Mouse (Mus musculus) liver, adult 2 months (tissue): ENCODE data around the gene Cpa5. TPM values are rescaled to one million over a fixed set of nuclear protein-coding genes. Genes with fewer than 3 reads are reported as not detected.

Source experiments
- DNase-seq: peaks from one replicate; pipeline ENCODE4 v3.0.0-alpha.2; 2011; ENCODE audit warnings: low read depth, low spot score; ENCODE audit errors: extremely low read depth
- H3K27ac ChIP-seq: fragments of 200-500 bp; replicated peaks from 2 replicates; pipeline ENCODE4 v1.5.1; 2012; ENCODE audit warnings: low read depth, mild to moderate bottlenecking, control low read depth, inconsistent platforms, low read length; ENCODE audit not compliant: insufficient read depth
- H3K27me3 ChIP-seq: fragments of 200-500 bp; 2 replicates; pipeline ENCODE4 v1.6.1; 2012; ENCODE audit warnings: mild to moderate bottlenecking, moderate library complexity, low read length, inconsistent platforms; ENCODE audit not compliant: control insufficient read depth, insufficient read depth
- H3K36me3 ChIP-seq: fragments of 200-500 bp; 2 replicates; pipeline ENCODE4 v1.6.1; 2012; ENCODE audit warnings: low read length, inconsistent platforms; ENCODE audit not compliant: control insufficient read depth, insufficient read depth
- H3K4me1 ChIP-seq: fragments of 200-500 bp; 2 replicates; pipeline ENCODE4 v1.6.1; 2011; ENCODE audit warnings: low read length; ENCODE audit not compliant: control insufficient read depth, insufficient read depth
- H3K4me3 ChIP-seq: fragments of 200-500 bp; 2 replicates; pipeline ENCODE4 v1.5.1; 2011; ENCODE audit warnings: low read depth, mild to moderate bottlenecking, control low read depth, low read length, moderate library complexity; ENCODE audit not compliant: insufficient read depth
- H3K79me2 ChIP-seq: fragments of 200-500 bp; 2 replicates; pipeline ENCODE4 v1.6.1; 2012; ENCODE audit warnings: inconsistent platforms, mild to moderate bottlenecking, low read length, moderate library complexity; ENCODE audit not compliant: control insufficient read depth, insufficient read depth
- H3K9ac ChIP-seq: fragments of 200-500 bp; 2 replicates; pipeline ENCODE4 v1.6.1; 2012; ENCODE audit warnings: low read depth, mild to moderate bottlenecking, control low read depth, inconsistent platforms, low read length
- CTCF ChIP-seq: fragments of 200-500 bp; IDR thresholded peaks from 2 replicates; pipeline ENCODE4 v1.5.1; 2011; ENCODE audit warnings: low read depth, low read length, control low read depth
- POLR2A ChIP-seq: fragments of 200-500 bp; IDR thresholded peaks from 2 replicates; pipeline ENCODE4 v1.6.1; 2011; ENCODE audit warnings: low read length, control low read depth; ENCODE audit not compliant: insufficient read depth; ENCODE audit errors: extremely low read depth
- WGBS: fragments of 180-500 bp; shearing (Covaris S2); methylation state at CpG from one replicate; pipeline ENCODE4 v1.1.7; 2018; 5-methylcytosine and 5-hydroxymethylcytosine counted together
- polyA plus RNA-seq: library from polyadenylated mRNA; depleted of rRNA; stranded (reverse); fragments of >200 nt; gene quantifications from 2 replicates; pipeline ENCODE4 v1.2.3, GENCODE M21; 2012; rRNA removed
- total RNA-seq: library from RNA; depleted of rRNA; stranded (reverse); fragments of >200 nt; gene quantifications from 2 replicates; pipeline ENCODE4 v1.2.3, GENCODE M21; 2014; rRNA removed

Gene Cpa5
- not detected in 2 replicates for total RNA-seq
- polyA plus RNA-seq = not detected in 2 replicates

DNA sequence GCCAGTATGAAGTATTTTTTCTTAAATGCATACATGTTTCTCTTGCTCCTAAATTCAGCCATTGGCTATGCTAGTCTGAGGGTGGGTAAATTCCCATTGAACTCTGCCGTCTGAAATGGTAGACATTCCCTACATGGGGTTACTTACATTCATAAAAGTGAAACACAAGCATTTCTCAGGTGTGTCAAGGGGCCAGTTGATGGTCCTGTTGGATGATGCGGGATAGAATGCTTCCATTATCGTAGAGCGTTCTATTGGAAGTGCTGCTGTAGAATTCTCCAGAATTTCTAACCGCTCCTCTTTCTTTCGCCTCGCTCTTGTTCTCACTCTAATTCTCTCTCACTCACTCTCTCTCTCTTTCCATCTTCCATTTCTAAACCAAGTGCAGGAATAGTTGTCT is at the start of gene Cpa5:
Cpa5 (plus strand) TSS at position 301 of the 400 bp plus-strand sequence.
- TF ChIP-seq CTCF = no peak
- Histone ChIP-seq H3K9ac (no peak within 1 kb of the TSS), H3K27me3 (peaks cover under 1% of the 10 kb centered on the region; the same call in 1 of the 2 replicates), H3K4me1 (no peaks in the 10 kb centered on the region), H3K79me2 (no peaks in the 10 kb centered on the region), H3K36me3 (no peaks in the 10 kb centered on the region), H3K27ac (no peak within 1 kb of the TSS), H3K4me3 (no peak within 1 kb of the TSS)
- 97% methylated on average over 7 of the region's 7 CpGs for WGBS
- DNase-seq = no peak

DNA sequence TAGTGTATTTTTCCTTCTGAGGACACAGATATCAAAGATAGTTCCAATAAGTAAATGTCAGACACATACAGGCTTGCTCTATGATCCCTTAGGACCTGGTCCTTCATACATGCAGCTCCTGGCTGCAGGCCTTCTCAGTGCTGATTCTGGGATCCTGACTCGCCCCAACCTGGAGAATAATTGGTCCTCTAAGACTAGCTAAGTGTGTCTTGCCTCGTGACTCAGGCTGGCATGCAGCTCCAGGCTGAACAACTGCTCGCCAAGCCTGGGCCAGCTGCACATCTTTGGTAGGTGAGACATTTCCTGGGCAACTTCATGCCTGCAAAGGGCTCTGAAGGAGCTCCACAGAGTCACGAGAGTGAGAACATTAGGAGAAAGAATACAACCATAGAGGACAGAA is 48.7 kb upstream of the Cpa5 start:
- no peaks in the 10 kb centered on the region for H3K36me3 ChIP-seq
- H3K27me3 ChIP-seq = no peaks in the 10 kb centered on the region
- no peaks in the 10 kb centered on the region for H3K79me2 ChIP-seq
- H3K9ac ChIP-seq = no peak overlapping the region
- H3K4me3 ChIP-seq = no peak overlapping the region
- WGBS = 93% methylated on average over 4 of the region's 4 CpGs
- TF ChIP-seq CTCF = no peak
- no peak for TF ChIP-seq POLR2A
- no peak overlapping the region for H3K27ac ChIP-seq
- no peak for DNase-seq
- peaks cover 8% of the 10 kb centered on the region; the same call in 1 of the 2 replicates for H3K4me1 ChIP-seq

DNA sequence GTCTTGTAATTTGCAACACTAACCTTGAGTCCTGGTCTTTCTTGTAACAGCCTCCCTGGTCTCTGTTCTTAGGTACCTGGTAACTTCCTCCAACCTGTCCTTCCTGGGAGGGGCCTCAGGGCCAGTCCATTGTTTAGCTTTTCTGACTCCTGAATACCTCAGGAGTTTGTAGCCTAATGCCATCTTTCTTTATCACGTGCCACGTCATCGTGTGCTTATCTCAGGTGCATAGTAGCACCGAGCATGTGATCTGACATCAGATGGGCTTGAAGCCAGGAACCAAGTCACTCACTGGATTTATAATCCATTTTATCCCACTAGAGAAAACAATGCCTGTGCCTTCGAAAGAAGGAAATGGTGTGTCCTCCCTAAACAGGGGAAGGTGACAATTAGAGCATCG is 47.2 kb upstream of the Cpa5 start:
- DNase-seq = peak; percentile 35
- 41% methylated on average over 6 of the region's 6 CpGs for WGBS
- Histone ChIP-seq H3K27me3 (no peaks in the 10 kb centered on the region), H3K79me2 (no peaks in the 10 kb centered on the region), H3K4me3 (no peak overlapping the region), H3K9ac (no peak overlapping the region), H3K4me1 (peaks cover 8% of the 10 kb centered on the region; the same call in 1 of the 2 replicates), H3K27ac (no peak overlapping the region), H3K36me3 (no peaks in the 10 kb centered on the region)
- TF ChIP-seq CTCF = no peak
- TF ChIP-seq POLR2A = no peak

DNA sequence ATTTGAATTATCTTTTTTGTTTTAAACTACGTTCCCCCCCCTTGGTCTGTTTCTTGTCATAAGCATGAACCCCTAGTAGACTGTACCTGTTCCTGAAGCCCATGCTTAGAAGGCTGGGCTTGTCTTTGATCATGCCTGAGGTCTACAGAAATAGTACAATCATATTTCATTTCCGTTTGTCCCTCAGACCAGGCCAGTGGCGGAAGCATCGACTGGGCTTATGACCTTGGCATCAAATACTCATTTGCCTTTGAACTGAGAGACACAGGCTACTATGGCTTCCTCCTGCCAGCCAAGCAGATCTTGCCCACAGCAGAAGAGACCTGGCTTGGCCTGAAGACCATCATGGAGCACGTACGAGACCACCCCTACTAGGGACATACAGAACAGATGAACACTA is 46.8 kb upstream of the Cpa5 start:
- Histone ChIP-seq H3K27me3 (no peaks in the 10 kb centered on the region), H3K79me2 (no peaks in the 10 kb centered on the region), H3K4me1 (peaks cover 8% of the 10 kb centered on the region; the same call in 1 of the 2 replicates), H3K4me3 (no peak overlapping the region), H3K27ac (no peak overlapping the region), H3K9ac (no peak overlapping the region), H3K36me3 (no peaks in the 10 kb centered on the region)
- TF ChIP-seq POLR2A (no peak), CTCF (no peak)
- WGBS = 62% methylated on average over 6 of the region's 6 CpGs
- DNase-seq = peak; percentile 18

DNA sequence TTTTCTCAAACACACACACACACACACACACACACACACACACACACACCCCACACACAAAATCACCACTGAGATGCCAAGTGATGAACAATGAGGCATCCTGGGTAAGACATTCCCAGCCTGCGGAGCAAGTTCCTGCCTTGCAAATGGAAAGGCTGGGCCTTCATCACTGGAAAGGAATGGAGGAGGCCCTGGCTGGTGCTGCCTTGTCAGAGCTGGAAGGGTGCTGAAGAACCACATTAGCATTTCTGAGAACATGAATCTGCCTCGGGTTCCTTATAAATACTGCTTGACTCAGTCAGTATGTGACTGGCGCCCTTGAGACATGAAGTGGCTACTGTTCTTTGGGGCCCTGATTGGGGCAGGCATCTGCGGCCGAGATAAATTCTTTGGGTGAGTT is 42.7 kb upstream of the Cpa5 start, which contains the start of gene Cpa4:
Cpa4 (plus strand) TSS at position 301 of the 400 bp plus-strand sequence.
- Histone ChIP-seq H3K4me3 (no peak within 1 kb of the TSS), H3K4me1 (peaks cover 8% of the 10 kb centered on the region; the same call in 1 of the 2 replicates), H3K9ac (no peak within 1 kb of the TSS), H3K79me2 (no peaks in the 10 kb centered on the region), H3K36me3 (no peaks in the 10 kb centered on the region), H3K27ac (no peak within 1 kb of the TSS), H3K27me3 (no peaks in the 10 kb centered on the region)
- no peak for DNase-seq
- TF ChIP-seq POLR2A (no peak), CTCF (no peak)
- 90% methylated on average over 5 of the region's 5 CpGs for WGBS

DNA sequence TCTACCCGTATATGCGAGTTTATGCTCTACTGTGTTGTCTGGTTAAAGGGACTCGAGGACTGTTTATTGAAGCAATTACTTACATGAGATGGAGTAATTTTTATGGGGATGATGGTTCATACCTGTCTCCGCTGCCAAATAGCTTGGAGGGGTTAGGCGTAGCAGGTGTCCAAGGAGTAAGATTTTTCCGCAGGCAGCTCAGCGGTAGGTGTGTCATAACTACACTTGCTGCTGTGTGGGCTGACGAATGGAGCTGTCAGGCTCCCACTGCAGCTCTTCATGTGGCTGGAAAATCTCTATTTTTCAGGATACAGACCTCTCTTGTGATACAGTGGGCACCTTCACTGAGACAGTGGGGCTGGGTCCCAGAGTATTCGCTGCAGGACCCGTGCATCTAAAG is 41.5 kb upstream of the Cpa5 start:
- H3K27me3 ChIP-seq = no peaks in the 10 kb centered on the region
- TF ChIP-seq POLR2A (no peak), CTCF (no peak)
- H3K4me1 ChIP-seq = peaks cover 7% of the 10 kb centered on the region; the same call in 1 of the 2 replicates
- no peak overlapping the region for H3K9ac ChIP-seq
- no peak overlapping the region for H3K4me3 ChIP-seq
- 94% methylated on average over 10 of the region's 10 CpGs for WGBS
- H3K27ac ChIP-seq = no peak overlapping the region
- H3K36me3 ChIP-seq = no peaks in the 10 kb centered on the region
- DNase-seq = no peak
- H3K79me2 ChIP-seq = no peaks in the 10 kb centered on the region
